Mouse (Mus musculus): ENCODE measurements around the gene Hist1h1e. TPM values are rescaled to one million over a fixed set of nuclear protein-coding genes. Genes with fewer than 3 reads are reported as not detected.
A peak's percentile ranks its signal among the peaks of the same experiment; 100 is the strongest.
"Not testable (repeated sequence)": the region's sequence is repeated elsewhere in the genome, so short reads cannot be mapped to it uniquely, and the experiment has no call there.

The Hist1h1e gene
- 10.6 and 11.6 TPM in 2 replicates for polyA plus RNA-seq (2016; fragmentation: Nextera tagmentation; extraction: Ambion mirVana)

GRCm38 (mm10) chr13:23622175-23622671, at the start of gene Hist1h1e:
TSS of gene Hist1h1e (minus strand) at chr13:23622558.
- peaks cover 12% of the 10 kb centered on the region for H3K4me1 ChIP-seq (replicated peaks)
- not testable (repeated sequence) for H3K36me3 ChIP-seq; H3K9me3 ChIP-seq (replicated peaks); H3K27me3 ChIP-seq (replicated peaks)
- peak within 1 kb of the TSS; percentile 98 for H3K27ac ChIP-seq (ENCODE audit: poor library complexity, severe bottlenecking)
- H3K4me2 ChIP-seq: peak within 1 kb of the TSS; percentile 98
- H3K4me3 ChIP-seq: peak within 1 kb of the TSS; percentile 74
- WGBS: under 1% methylated on average over 53 of the region's 53 CpGs
- peak within 1 kb of the TSS; percentile 96 for H3K9ac ChIP-seq
- ATAC-seq (ENCODE audit: insufficient number of reproducible peaks, low FRiP score): peak; percentile 94

- ATAC-seq (ENCODE audit: insufficient number of reproducible peaks, low FRiP score): no peak
- Histone ChIP-seq H3K36me3 (no peaks in the 10 kb centered on the region), H3K4me2 (no peak overlapping the region), H3K27ac (ENCODE audit: poor library complexity, severe bottlenecking) (no peak overlapping the region), H3K4me1 (replicated peaks) (no peaks in the 10 kb centered on the region), H3K9ac (no peak overlapping the region), H3K27me3 (replicated peaks) (no peaks in the 10 kb centered on the region), H3K9me3 (replicated peaks) (no peaks in the 10 kb centered on the region), H3K4me3 (no peak overlapping the region)
- 45% methylated on average over 3 of the region's 3 CpGs for WGBS
Measured at GRCm38 (mm10) chr13:23662536-23662935, 40.2 kb upstream of the Hist1h1e start.

GRCm38 (mm10) chr13:23659636-23660366, 37.4 kb upstream of the Hist1h1e start:
- no peak overlapping the region for H3K9ac ChIP-seq
- H3K4me2 ChIP-seq: no peak overlapping the region
- H3K36me3 ChIP-seq: no peaks in the 10 kb centered on the region
- WGBS: 58% methylated on average over 6 of the region's 6 CpGs
- no peak for ATAC-seq (ENCODE audit: insufficient number of reproducible peaks, low FRiP score)
- H3K27ac ChIP-seq (ENCODE audit: poor library complexity, severe bottlenecking): no peak overlapping the region
- H3K4me1 ChIP-seq (replicated peaks): no peaks in the 10 kb centered on the region
- no peaks in the 10 kb centered on the region for H3K27me3 ChIP-seq (replicated peaks)
- no peak overlapping the region for H3K4me3 ChIP-seq
- no peaks in the 10 kb centered on the region for H3K9me3 ChIP-seq (replicated peaks)

- H3K9ac ChIP-seq: no peak overlapping the region
- H3K27me3 ChIP-seq (replicated peaks): no peaks in the 10 kb centered on the region
- no peak for ATAC-seq (ENCODE audit: insufficient number of reproducible peaks, low FRiP score)
- no peak overlapping the region for H3K27ac ChIP-seq (ENCODE audit: poor library complexity, severe bottlenecking)
- no peaks in the 10 kb centered on the region for H3K9me3 ChIP-seq (replicated peaks)
- H3K4me3 ChIP-seq: no peak overlapping the region
- H3K4me2 ChIP-seq: no peak overlapping the region
- no peaks in the 10 kb centered on the region for H3K4me1 ChIP-seq (replicated peaks)
- H3K36me3 ChIP-seq: no peaks in the 10 kb centered on the region
- 28% methylated on average over 1 of the region's 1 CpGs for WGBS
Measured at GRCm38 (mm10) chr13:23630653-23631052, 8.3 kb upstream of the Hist1h1e start.

GRCm38 (mm10) chr13:23622861-23623450, 598 bp upstream of the Hist1h1e start:
- Histone ChIP-seq H3K9ac (peak overlapping the region; percentile 96), H3K4me1 (replicated peaks) (peaks cover 12% of the 10 kb centered on the region), H3K4me3 (peak overlapping the region; percentile 74), H3K27ac (ENCODE audit: poor library complexity, severe bottlenecking) (peak overlapping the region; percentile 98; the same call in 1 of the 2 replicates), H3K27me3 (replicated peaks) (no peaks in the 10 kb centered on the region), H3K36me3 (no peaks in the 10 kb centered on the region), H3K9me3 (replicated peaks) (no peaks in the 10 kb centered on the region), H3K4me2 (peak overlapping the region; percentile 98)
- no peak for ATAC-seq (ENCODE audit: insufficient number of reproducible peaks, low FRiP score)
- WGBS: 26% methylated on average over 7 of the region's 7 CpGs

GRCm38 (mm10) chr13:23621532-23622174, 705 bp downstream of the Hist1h1e start:
- no peaks in the 10 kb centered on the region for H3K27me3 ChIP-seq (replicated peaks)
- H3K4me1 ChIP-seq (replicated peaks): peaks cover 12% of the 10 kb centered on the region
- ATAC-seq (ENCODE audit: insufficient number of reproducible peaks, low FRiP score): peak; percentile 86
- H3K9ac ChIP-seq: peak overlapping the region; percentile 96
- peak overlapping the region; percentile 98 for H3K4me2 ChIP-seq
- H3K9me3 ChIP-seq (replicated peaks): no peaks in the 10 kb centered on the region
- under 1% methylated on average over 18 of the region's 18 CpGs for WGBS
- H3K27ac ChIP-seq (ENCODE audit: poor library complexity, severe bottlenecking): peak overlapping the region; percentile 98
- H3K4me3 ChIP-seq: peak overlapping the region; percentile 74
- H3K36me3 ChIP-seq: no peaks in the 10 kb centered on the region

- Histone ChIP-seq H3K27ac (ENCODE audit: poor library complexity, severe bottlenecking) (peak within 1 kb of the TSS; percentile 98), H3K27me3 (replicated peaks) (no peaks in the 10 kb centered on the region), H3K9me3 (replicated peaks) (no peaks in the 10 kb centered on the region), H3K9ac (peak within 1 kb of the TSS; percentile 96), H3K4me2 (peak within 1 kb of the TSS; percentile 98), H3K36me3 (no peaks in the 10 kb centered on the region), H3K4me1 (replicated peaks) (peaks cover 12% of the 10 kb centered on the region), H3K4me3 (peak within 1 kb of the TSS; percentile 74)
- WGBS: under 1% methylated on average over 27 of the region's 27 CpGs
- ATAC-seq (ENCODE audit: insufficient number of reproducible peaks, low FRiP score): peak; percentile 80
Measured at GRCm38 (mm10) chr13:23620733-23621531, 1.4 kb downstream of the Hist1h1e start, which contains the start of gene Hist1h2be. TSS of gene Hist1h2be (minus strand) at chr13:23621124.

- no peaks in the 10 kb centered on the region for H3K9me3 ChIP-seq (replicated peaks)
- H3K4me1 ChIP-seq (replicated peaks): peaks cover 12% of the 10 kb centered on the region
- ATAC-seq (ENCODE audit: insufficient number of reproducible peaks, low FRiP score): no peak
- peak overlapping the region; percentile 98 for H3K27ac ChIP-seq (ENCODE audit: poor library complexity, severe bottlenecking)
- H3K27me3 ChIP-seq (replicated peaks): no peaks in the 10 kb centered on the region
- 54% methylated on average over 12 of the region's 12 CpGs for WGBS
- H3K4me2 ChIP-seq: peak overlapping the region; percentile 98
- H3K9ac ChIP-seq: peak overlapping the region; percentile 81
- H3K36me3 ChIP-seq: no peaks in the 10 kb centered on the region
- peak overlapping the region; percentile 74 for H3K4me3 ChIP-seq
Measured at GRCm38 (mm10) chr13:23620056-23620732, 2.2 kb downstream of the Hist1h1e start.

GRCm38 (mm10) chr13:23611638-23612037, 10.7 kb downstream of the Hist1h1e start:
- Histone ChIP-seq H3K9ac (no peak overlapping the region), H3K9me3 (replicated peaks) (no peaks in the 10 kb centered on the region), H3K4me2 (no peak overlapping the region), H3K27ac (ENCODE audit: poor library complexity, severe bottlenecking) (no peak overlapping the region), H3K27me3 (replicated peaks) (no peaks in the 10 kb centered on the region), H3K36me3 (no peaks in the 10 kb centered on the region), H3K4me1 (replicated peaks) (no peaks in the 10 kb centered on the region), H3K4me3 (no peak overlapping the region)
- 83% methylated on average over 3 of the region's 3 CpGs for WGBS
- ATAC-seq (ENCODE audit: insufficient number of reproducible peaks, low FRiP score): no peak

- Histone ChIP-seq H3K9ac (no peak overlapping the region), H3K27me3 (replicated peaks) (no peaks in the 10 kb centered on the region), H3K36me3 (no peaks in the 10 kb centered on the region), H3K4me1 (replicated peaks) (no peaks in the 10 kb centered on the region), H3K9me3 (replicated peaks) (no peaks in the 10 kb centered on the region), H3K4me3 (no peak overlapping the region), H3K4me2 (no peak overlapping the region), H3K27ac (ENCODE audit: poor library complexity, severe bottlenecking) (no peak overlapping the region)
- 80% methylated on average over 2 of the region's 2 CpGs for WGBS
- no peak for ATAC-seq (ENCODE audit: insufficient number of reproducible peaks, low FRiP score)
Measured at GRCm38 (mm10) chr13:23610393-23610792, 12.0 kb downstream of the Hist1h1e start.

Measured in heart, embryonic 12.5 days (tissue).